Mouse (Mus musculus) thymus, adult 2 months (tissue): ENCODE results near the gene Tmem210. TPM values are rescaled to one million over a fixed set of nuclear protein-coding genes. Genes with fewer than 3 reads are reported as not detected.

ENCODE experiments used
- DNase-seq: peaks from one replicate; pipeline ENCODE4 v3.0.0; 2021
- H3K27ac ChIP-seq: fragments of 200-500 bp; 2 replicates; pipeline ENCODE4 v1.5.1; 2012; ENCODE audit warnings: low read length, control low read depth; ENCODE audit not compliant: control insufficient read depth, insufficient read depth
- H3K27me3 ChIP-seq: fragments of 200-500 bp; 2 replicates; pipeline ENCODE4 v1.6.1; 2012; ENCODE audit warnings: mild to moderate bottlenecking, low read length, moderate library complexity, mixed read lengths; ENCODE audit not compliant: control insufficient read depth, insufficient read depth
- H3K36me3 ChIP-seq: fragments of 200-500 bp; 2 replicates; pipeline ENCODE4 v1.6.1; 2012; ENCODE audit warnings: mild to moderate bottlenecking, low read length, moderate library complexity; ENCODE audit not compliant: control insufficient read depth, insufficient read depth
- H3K4me1 ChIP-seq: fragments of 200-500 bp; replicated peaks from 2 replicates; pipeline ENCODE4 v1.6.1; 2012; ENCODE audit warnings: low read length; ENCODE audit not compliant: control insufficient read depth, insufficient read depth
- H3K4me3 ChIP-seq: fragments of 200-500 bp; 2 replicates; pipeline ENCODE4 v1.5.1; 2012; ENCODE audit warnings: mild to moderate bottlenecking, low read length, control low read depth, moderate library complexity; ENCODE audit not compliant: control insufficient read depth, insufficient read depth
- CTCF ChIP-seq: fragments of 200-500 bp; IDR thresholded peaks from 2 replicates; pipeline ENCODE4 v1.5.1; 2012; ENCODE audit warnings: mild to moderate bottlenecking, control low read depth, low read length, moderate library complexity, borderline replicate concordance; ENCODE audit not compliant: control insufficient read depth, poor library complexity, insufficient read depth; ENCODE audit errors: extremely low read depth
- POLR2A ChIP-seq: fragments of 200-500 bp; IDR thresholded peaks from 2 replicates; pipeline ENCODE4 v1.6.1; 2012; ENCODE audit warnings: mild to moderate bottlenecking, low read length, control low read depth, moderate library complexity; ENCODE audit not compliant: control insufficient read depth, poor library complexity, insufficient read depth; ENCODE audit errors: extremely low read depth
- WGBS: fragments of 180-500 bp; shearing (Covaris S2); methylation state at CpG from one replicate; pipeline ENCODE4 v1.1.7; 2018; 5-methylcytosine and 5-hydroxymethylcytosine counted together
- polyA plus RNA-seq: library from polyadenylated mRNA; depleted of rRNA; stranded (reverse); fragments of >200 nt; gene quantifications from 2 replicates; pipeline ENCODE4 v1.2.3, GENCODE M21; 2012; rRNA removed

Gene Tmem210
- polyA plus RNA-seq, 1 experiment: 0.35 TPM

- Histone ChIP-seq H3K4me1 (peaks cover 14% of the 10 kb centered on the region), H3K27me3 (no peaks in the 10 kb centered on the region), H3K27ac (peak within 1 kb of the TSS; percentile 6; the same call in 1 of the 2 replicates), H3K36me3 (peaks cover 9% of the 10 kb centered on the region), H3K4me3 (peak within 1 kb of the TSS; percentile 64)
- peak; percentile 99 for DNase-seq
- TF ChIP-seq POLR2A (peak; percentile 83), CTCF (no peak)
- under 1% methylated on average over 78 of the region's 78 CpGs for WGBS
These were observed 44.6 kb downstream of the Tmem210 start, which contains the start of gene Man1b1 for GRCm38 (mm10) chr2:25332286-25333160. Man1b1 (plus strand) TSS chr2:25332338.

- Histone ChIP-seq H3K27me3 (no peaks in the 10 kb centered on the region), H3K4me1 (peaks cover 14% of the 10 kb centered on the region), H3K4me3 (no peak overlapping the region), H3K36me3 (peaks cover 19% of the 10 kb centered on the region), H3K27ac (no peak overlapping the region)
- TF ChIP-seq POLR2A (no peak), CTCF (no peak)
- 89% methylated on average over 2 of the region's 2 CpGs for WGBS
- DNase-seq: no peak
These were observed 45.6 kb downstream of the Tmem210 start for GRCm38 (mm10) chr2:25333569-25333968.

GRCm38 (mm10) chr2:25338303-25338702 lies 50.4 kb downstream of the Tmem210 start:
- no peak overlapping the region for H3K4me3 ChIP-seq
- no peaks in the 10 kb centered on the region for H3K27me3 ChIP-seq
- TF ChIP-seq POLR2A (no peak), CTCF (no peak)
- H3K4me1 ChIP-seq: peaks cover 3% of the 10 kb centered on the region
- peaks cover 55% of the 10 kb centered on the region for H3K36me3 ChIP-seq
- H3K27ac ChIP-seq: no peak overlapping the region
- 64% methylated on average over 6 of the region's 6 CpGs for WGBS
- no peak for DNase-seq

Other genes with a start within 250 kb of the Tmem210 start
- 41.6 and 50.4 TPM in 2 replicates for gene Nsmf, start 233.8 kb upstream of the Tmem210 start, polyA plus RNA-seq
- gene Entpd8, start 207.8 kb upstream of the Tmem210 start, polyA plus RNA-seq: 0.58 and 0.91 TPM in 2 replicates
- gene Noxa1, start 193.0 kb upstream of the Tmem210 start, polyA plus RNA-seq: 0.24 and 0.44 TPM in 2 replicates
- gene Nrarp, start 107.4 kb upstream of the Tmem210 start, polyA plus RNA-seq: 13.7 and 16.9 TPM in 2 replicates
- gene Tor4a, start 91.3 kb upstream of the Tmem210 start, polyA plus RNA-seq: 90.6 and 94.7 TPM in 2 replicates
- 105 and 115 TPM in 2 replicates for gene Nelfb, start 76.7 kb upstream of the Tmem210 start, polyA plus RNA-seq
- gene Stpg3, start 73.5 kb upstream of the Tmem210 start, polyA plus RNA-seq: 0.12 TPM in 1 of 2 replicates, not detected in the other
- 0.11 and 0.12 TPM in 2 replicates for gene Fam166a, start 69.4 kb upstream of the Tmem210 start, polyA plus RNA-seq
- gene Tubb4b, start 63.4 kb upstream of the Tmem210 start, polyA plus RNA-seq: 613 and 694 TPM in 2 replicates
- gene Slc34a3, start 53.8 kb upstream of the Tmem210 start, polyA plus RNA-seq: 0.05 and 0.15 TPM in 2 replicates
- 0.05 TPM in 1 of 2 replicates, not detected in the other for gene Rnf224, start 51.4 kb upstream of the Tmem210 start, polyA plus RNA-seq
- 3.6 and 4.5 TPM in 2 replicates for gene Rnf208, start 45.9 kb upstream of the Tmem210 start, polyA plus RNA-seq
- gene Cysrt1, start 45.7 kb upstream of the Tmem210 start, polyA plus RNA-seq: 1.6 and 2.1 TPM in 2 replicates
- 41.1 and 43.0 TPM in 2 replicates for gene AL732309.1, start 41.3 kb upstream of the Tmem210 start, polyA plus RNA-seq
- gene Tmem203, start 32.7 kb upstream of the Tmem210 start, polyA plus RNA-seq: 66.1 and 79.1 TPM in 2 replicates
- gene Tprn, start 25.5 kb upstream of the Tmem210 start, polyA plus RNA-seq: 24.4 and 25.9 TPM in 2 replicates
- gene Ssna1, start 15.7 kb upstream of the Tmem210 start, polyA plus RNA-seq: 164 and 182 TPM in 2 replicates
- 141 and 144 TPM in 2 replicates for gene Anapc2, start 15.7 kb upstream of the Tmem210 start, polyA plus RNA-seq
- gene Lrrc26, start 1.8 kb downstream of the Tmem210 start, polyA plus RNA-seq: 1.0 and 1.6 TPM in 2 replicates
- gene Grin1, start 31.0 kb downstream of the Tmem210 start, polyA plus RNA-seq: 0.50 TPM in 2 replicates
- 23.1 and 26.3 TPM in 2 replicates for gene Man1b1, start 44.2 kb downstream of the Tmem210 start, polyA plus RNA-seq
- 24.5 and 25.6 TPM in 2 replicates for gene Dpp7, start 68.2 kb downstream of the Tmem210 start, polyA plus RNA-seq
- 23.0 and 24.4 TPM in 2 replicates for gene Uap1l1, start 77.5 kb downstream of the Tmem210 start, polyA plus RNA-seq
- 29.7 and 45.2 TPM in 2 replicates for gene Sapcd2, start 84.2 kb downstream of the Tmem210 start, polyA plus RNA-seq
- gene Entpd2, start 107.7 kb downstream of the Tmem210 start, polyA plus RNA-seq: 11.7 and 14.0 TPM in 2 replicates
- 28.4 and 30.8 TPM in 2 replicates for gene Npdc1, start 111.2 kb downstream of the Tmem210 start, polyA plus RNA-seq
- gene Fut7, start 135.1 kb downstream of the Tmem210 start, polyA plus RNA-seq: 1.9 and 2.0 TPM in 2 replicates
- 86.6 and 100 TPM in 2 replicates for gene Abca2, start 140.6 kb downstream of the Tmem210 start, polyA plus RNA-seq
- gene Clic3, start 168.7 kb downstream of the Tmem210 start, polyA plus RNA-seq: 11.6 and 17.3 TPM in 2 replicates
- 165 and 192 TPM in 2 replicates for gene Paxx, start 172.9 kb downstream of the Tmem210 start, polyA plus RNA-seq
- 4.4 and 13.8 TPM in 2 replicates for gene Ptgds, start 181.9 kb downstream of the Tmem210 start, polyA plus RNA-seq
- gene Lcn12, start 205.8 kb downstream of the Tmem210 start, polyA plus RNA-seq: not detected in 2 replicates
- gene Fbxw5, start 212.6 kb downstream of the Tmem210 start, polyA plus RNA-seq: 59.2 and 77.5 TPM in 2 replicates
- 4.7 and 5.0 TPM in 2 replicates for gene C8g, start 213.6 kb downstream of the Tmem210 start, polyA plus RNA-seq